Mouse (Mus musculus) neutrophil, adult 5-6 weeks (primary cell): ENCODE results near the gene Olfr1101. TPM values are rescaled to one million over a fixed set of nuclear protein-coding genes. Genes with fewer than 3 reads are reported as not detected.

Experiments
- ATAC-seq: fragments of 151-379, 151-347 bp; 2 replicates; pipeline ENCODE4 v1.8.0; 2017; ENCODE audit warnings: mild to moderate bottlenecking, moderate TSS enrichment; ENCODE audit not compliant: insufficient number of reproducible peaks, poor library complexity, low FRiP score, severe bottlenecking; ENCODE audit errors: extremely low read depth
- total RNA-seq: library from RNA; stranded (forward); fragments of 200-1000 nt; gene quantifications from 2 replicates; pipeline ENCODE4 v1.2.3, GENCODE M21; 2017

Olfr1101 gene
- not detected in 2 replicates for total RNA-seq

DNA sequence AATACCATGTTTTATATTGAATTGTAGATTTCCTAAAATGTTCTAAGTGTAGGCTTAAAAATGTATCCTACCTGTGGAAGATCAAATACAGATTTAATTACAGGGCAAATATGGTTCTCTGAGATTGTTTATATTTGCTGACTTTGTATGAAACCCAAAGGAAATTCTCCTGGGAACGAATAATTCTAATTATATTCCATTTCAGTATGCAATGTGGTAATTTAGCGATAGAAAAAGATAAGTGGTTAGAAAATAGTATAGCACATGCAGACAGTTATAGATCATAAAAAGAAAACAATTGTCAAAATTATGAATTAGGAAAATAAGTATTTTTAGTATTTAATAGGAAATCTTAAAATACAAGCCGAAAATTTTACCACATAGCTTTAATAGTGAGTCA is at the start of gene Olfr1101:
Gene Olfr1101 (minus strand): TSS at position 101 of the 400 bp plus-strand sequence.
- ATAC-seq, result no peak

DNA sequence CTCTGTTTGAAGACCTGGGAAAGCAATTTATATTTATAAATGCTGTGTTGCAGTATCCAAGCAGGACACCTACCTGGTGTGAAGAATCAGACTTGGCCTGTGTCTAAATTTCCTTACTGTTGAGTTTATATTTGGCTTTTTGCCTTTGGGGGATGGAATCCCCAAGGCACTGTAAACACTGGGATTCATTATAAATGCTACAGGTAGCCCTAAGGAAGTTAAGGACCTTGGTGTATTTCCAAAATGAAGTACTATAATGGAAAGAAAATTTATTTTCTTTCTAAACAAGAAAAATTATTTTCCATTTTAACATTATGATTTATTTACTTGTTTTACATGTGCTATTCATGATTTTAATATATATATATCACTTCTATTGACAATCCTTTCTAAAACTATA is 45.4 kb upstream of the Olfr1101 start, which contains the start of gene Olfr1105:
Gene Olfr1105 (minus strand): TSS at position 101 of the 400 bp plus-strand sequence.
- no peak for ATAC-seq

GRCm38 (mm10) chr2:87026980-87027379 is 36.0 kb upstream of the Olfr1101 start, which contains the start of gene Olfr1104:
Olfr1104 (minus strand) TSS chr2:87027080.
- no peak for ATAC-seq

- ATAC-seq, result no peak
Measured at GRCm38 (mm10) chr2:86998098-86998497, 7.1 kb upstream of the Olfr1101 start, which contains the start of gene Olfr1102. Olfr1102 (plus strand) TSS chr2:86998398.

GRCm38 (mm10) chr2:86979854-86980253 is 11.2 kb downstream of the Olfr1101 start, which contains the start of gene Olfr1100:
Olfr1100 (minus strand) TSS chr2:86979954.
- no peak for ATAC-seq

GRCm38 (mm10) chr2:86960593-86960992 is 30.4 kb downstream of the Olfr1101 start, which contains the start of gene Olfr1099:
Olfr1099 (minus strand) TSS chr2:86960693.
- ATAC-seq, result no peak

Other genes with a start within 250 kb of the Olfr1101 start
- gene Olfr1090, start 232.2 kb downstream of the Olfr1101 start, total RNA-seq, result not detected in 2 replicates
- not detected in 2 replicates for gene Olfr1093, start 208.7 kb downstream of the Olfr1101 start, total RNA-seq
- 0.12 TPM in 1 of 2 replicates, not detected in the other for gene Olfr141, start 181.2 kb downstream of the Olfr1101 start, total RNA-seq
- 0.37 TPM in 1 of 2 replicates, not detected in the other for gene Olfr1094, start 166.6 kb downstream of the Olfr1101 start, total RNA-seq
- gene Olfr1095, start 139.5 kb downstream of the Olfr1101 start, total RNA-seq, result not detected in 2 replicates
- gene Gm13723, start 116.4 kb downstream of the Olfr1101 start, total RNA-seq, result not detected in 2 replicates
- gene Olfr1097, start 99.0 kb downstream of the Olfr1101 start, total RNA-seq, result not detected in 2 replicates
- not detected in 2 replicates for gene Olfr1098, start 66.7 kb downstream of the Olfr1101 start, total RNA-seq
- 0.12 TPM in 1 of 2 replicates, not detected in the other for gene Olfr1099, start 30.5 kb downstream of the Olfr1101 start, total RNA-seq
- gene Olfr1100, start 11.3 kb downstream of the Olfr1101 start, total RNA-seq, result not detected in 2 replicates
- not detected in 2 replicates for gene Olfr1102, start 7.2 kb upstream of the Olfr1101 start, total RNA-seq
- gene Olfr1104, start 35.9 kb upstream of the Olfr1101 start, total RNA-seq, result not detected in 2 replicates
- 0.49 TPM in 1 of 2 replicates, not detected in the other for gene Olfr1105, start 45.3 kb upstream of the Olfr1101 start, total RNA-seq
- not detected in 2 replicates for gene Olfr1106, start 61.1 kb upstream of the Olfr1101 start, total RNA-seq
- not detected in 2 replicates for gene Olfr1107, start 84.6 kb upstream of the Olfr1101 start, total RNA-seq
- not detected in 2 replicates for gene Olfr1109, start 104.8 kb upstream of the Olfr1101 start, total RNA-seq
- not detected in 2 replicates for gene Olfr259, start 123.3 kb upstream of the Olfr1101 start, total RNA-seq
- gene Olfr1110, start 149.1 kb upstream of the Olfr1101 start, total RNA-seq, result not detected in 2 replicates
- not detected in 2 replicates for gene Olfr1111, start 161.4 kb upstream of the Olfr1101 start, total RNA-seq
- gene Olfr1112, start 196.6 kb upstream of the Olfr1101 start, total RNA-seq, result not detected in 2 replicates
- not detected in 2 replicates for gene Olfr1113, start 217.7 kb upstream of the Olfr1101 start, total RNA-seq